Mouse (Mus musculus): ENCODE measurements around the gene Fam240a. TPM values are rescaled to one million over a fixed set of nuclear protein-coding genes. Genes with fewer than 3 reads are reported as not detected.

Fam240a gene
- polyA plus RNA-seq, 1 experiment: 0.35 TPM

DNA sequence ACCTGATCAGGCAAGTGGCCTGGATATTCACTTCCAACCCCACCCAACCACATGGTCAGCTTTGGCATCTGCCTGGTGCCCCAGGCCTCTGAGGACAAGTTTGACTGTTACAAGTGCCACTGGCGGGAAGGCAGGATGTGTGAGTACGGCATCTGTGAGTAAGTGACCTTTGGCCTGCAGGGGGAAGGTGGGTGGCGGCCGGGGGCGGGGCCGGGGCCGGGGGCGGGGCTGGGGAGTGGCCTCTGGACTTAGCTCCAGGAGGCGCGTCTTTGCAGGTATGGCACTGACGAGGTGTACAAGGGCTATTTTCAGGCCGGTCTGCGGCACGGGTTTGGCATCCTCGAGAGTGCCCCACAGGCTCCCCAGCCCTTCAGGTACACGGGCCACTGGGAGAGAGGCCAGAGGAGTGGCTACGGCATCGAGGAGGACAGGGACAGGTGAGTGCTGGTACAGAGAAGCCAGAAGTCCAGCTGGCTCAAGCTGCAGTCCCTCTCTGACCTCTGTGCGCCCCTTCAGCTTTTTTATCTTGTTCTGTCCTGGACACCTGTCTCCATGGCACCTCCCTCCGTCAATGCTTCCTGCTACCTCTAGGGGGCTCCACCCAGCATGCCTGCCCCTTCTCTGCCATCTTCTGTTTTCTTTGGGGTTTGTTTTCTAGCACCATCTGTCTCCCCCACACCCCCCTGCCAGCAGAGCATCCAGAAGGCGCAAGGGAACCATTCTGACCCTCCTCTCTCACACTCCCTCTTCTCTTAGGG, 26.5 kb downstream of the Fam240a start:
- H3K27ac ChIP-seq (ENCODE audit: insufficient read depth, low read length): no peak overlapping the region
- TF ChIP-seq CTCF (IDR thresholded peaks at IDR 0.05; ENCODE audit: extremely low read depth, insufficient read depth, insufficient read length, insufficient replicate concordance) (no peak), POLR2A (IDR thresholded peaks at IDR 0.05; ENCODE audit: low read depth, low read length) (no peak)
- no peaks in the 10 kb centered on the region for H3K36me3 ChIP-seq (ENCODE audit: control insufficient read depth, insufficient read depth, low read length)
- H3K4me3 ChIP-seq (ENCODE audit: extremely low read depth, insufficient read depth, insufficient read length): no peak overlapping the region
- DNase-seq (ENCODE audit: low read depth in 1 of 2, low spot score in 2 of 2): no peak
- H3K4me1 ChIP-seq (ENCODE audit: control insufficient read depth, insufficient read depth, insufficient read length): no peaks in the 10 kb centered on the region; the same call in 1 of the 2 replicates
- H3K27me3 ChIP-seq (ENCODE audit: control insufficient read depth, insufficient read depth, low read length): no peaks in the 10 kb centered on the region
- 68% methylated on average over 21 of the region's 21 CpGs for WGBS

DNA sequence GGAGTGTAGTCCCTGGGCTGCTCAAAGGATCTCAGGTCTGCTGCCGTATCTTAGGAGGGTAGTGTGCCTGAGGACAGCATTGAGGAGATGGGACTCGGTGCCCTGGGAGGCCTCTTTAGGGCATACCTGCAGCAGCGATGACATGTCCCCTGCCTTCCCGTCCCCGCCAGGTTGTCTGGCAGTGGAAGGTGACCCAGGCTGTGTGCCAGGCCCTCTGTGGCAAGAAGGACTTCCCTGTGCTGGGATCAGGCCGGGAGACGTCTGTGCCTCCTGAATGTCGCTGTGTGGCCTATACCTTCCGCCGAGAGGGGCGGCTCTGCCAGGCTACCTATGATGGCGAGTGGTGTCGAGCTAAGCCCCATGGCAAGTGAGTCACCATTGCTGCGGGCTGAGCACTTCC, 27.7 kb downstream of the Fam240a start:
- TF ChIP-seq POLR2A (IDR thresholded peaks at IDR 0.05; ENCODE audit: low read depth, low read length) (no peak), CTCF (IDR thresholded peaks at IDR 0.05; ENCODE audit: extremely low read depth, insufficient read depth, insufficient read length, insufficient replicate concordance) (no peak)
- Histone ChIP-seq H3K4me3 (ENCODE audit: extremely low read depth, insufficient read depth, insufficient read length) (no peak overlapping the region), H3K36me3 (ENCODE audit: control insufficient read depth, insufficient read depth, low read length) (no peaks in the 10 kb centered on the region), H3K27ac (ENCODE audit: insufficient read depth, low read length) (no peak overlapping the region), H3K27me3 (ENCODE audit: control insufficient read depth, insufficient read depth, low read length) (no peaks in the 10 kb centered on the region), H3K4me1 (ENCODE audit: control insufficient read depth, insufficient read depth, insufficient read length) (no peaks in the 10 kb centered on the region; the same call in 1 of the 2 replicates)
- DNase-seq (ENCODE audit: low read depth in 1 of 2, low spot score in 2 of 2): no peak
- 94% methylated on average over 14 of the region's 14 CpGs for WGBS

DNA sequence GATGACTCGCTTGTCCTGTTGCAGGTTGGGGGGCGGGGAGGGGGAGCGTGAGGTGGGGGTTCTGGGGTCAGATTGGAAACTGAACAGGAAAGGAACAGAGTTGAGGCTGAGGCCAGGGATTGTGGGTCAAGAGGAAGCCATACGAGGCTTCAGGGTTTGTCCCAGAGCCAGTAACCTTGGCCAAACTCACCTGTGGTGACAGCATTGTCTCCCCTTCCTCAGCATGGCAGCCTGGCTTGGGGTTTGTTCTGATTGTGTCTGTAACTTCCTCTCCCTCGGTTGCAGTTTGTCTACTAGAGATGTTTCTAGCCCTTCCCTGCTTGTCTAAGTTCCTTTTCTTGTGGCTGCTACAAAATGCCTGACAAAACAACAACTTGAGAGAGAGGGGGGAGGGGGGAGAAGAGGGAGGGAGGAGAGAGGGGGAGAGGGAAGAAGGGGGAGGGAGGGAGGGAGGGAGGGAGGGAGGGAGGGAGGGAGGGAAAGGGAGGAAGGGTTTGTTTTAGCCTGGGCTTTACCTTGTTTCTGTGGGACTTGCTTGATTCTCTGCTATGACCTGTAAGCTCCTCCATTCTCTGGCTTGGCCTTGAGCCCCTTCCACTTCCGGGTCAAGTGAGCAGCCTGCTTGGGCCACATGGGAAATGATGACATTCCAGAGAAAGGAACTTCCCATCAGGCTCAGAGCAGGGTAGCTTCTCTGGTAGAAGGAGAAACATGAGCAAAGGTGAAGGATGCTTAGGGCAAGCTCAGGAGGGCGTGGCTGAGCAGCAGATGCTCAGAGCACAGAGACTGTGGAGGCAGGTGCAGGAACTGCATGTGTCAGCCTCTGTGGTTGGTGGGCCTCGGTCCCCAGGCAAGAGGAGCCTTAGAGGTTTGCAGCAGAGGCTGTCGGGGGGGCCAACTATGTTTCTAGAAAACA, 29.0 kb downstream of the Fam240a start:
- H3K36me3 ChIP-seq (ENCODE audit: control insufficient read depth, insufficient read depth, low read length): no peaks in the 10 kb centered on the region
- WGBS: 48% methylated on average over 9 of the region's 9 CpGs
- H3K4me3 ChIP-seq (ENCODE audit: extremely low read depth, insufficient read depth, insufficient read length): no peak overlapping the region
- TF ChIP-seq CTCF (IDR thresholded peaks at IDR 0.05; ENCODE audit: extremely low read depth, insufficient read depth, insufficient read length, insufficient replicate concordance): no peak
- TF ChIP-seq POLR2A (IDR thresholded peaks at IDR 0.05; ENCODE audit: low read depth, low read length): no peak
- H3K4me1 ChIP-seq (ENCODE audit: control insufficient read depth, insufficient read depth, insufficient read length): no peaks in the 10 kb centered on the region; the same call in 1 of the 2 replicates
- DNase-seq (ENCODE audit: low read depth in 1 of 2, low spot score in 2 of 2): no peak
- peak overlapping the region; percentile 27 for H3K27ac ChIP-seq (ENCODE audit: insufficient read depth, low read length)
- no peaks in the 10 kb centered on the region for H3K27me3 ChIP-seq (ENCODE audit: control insufficient read depth, insufficient read depth, low read length)

DNA sequence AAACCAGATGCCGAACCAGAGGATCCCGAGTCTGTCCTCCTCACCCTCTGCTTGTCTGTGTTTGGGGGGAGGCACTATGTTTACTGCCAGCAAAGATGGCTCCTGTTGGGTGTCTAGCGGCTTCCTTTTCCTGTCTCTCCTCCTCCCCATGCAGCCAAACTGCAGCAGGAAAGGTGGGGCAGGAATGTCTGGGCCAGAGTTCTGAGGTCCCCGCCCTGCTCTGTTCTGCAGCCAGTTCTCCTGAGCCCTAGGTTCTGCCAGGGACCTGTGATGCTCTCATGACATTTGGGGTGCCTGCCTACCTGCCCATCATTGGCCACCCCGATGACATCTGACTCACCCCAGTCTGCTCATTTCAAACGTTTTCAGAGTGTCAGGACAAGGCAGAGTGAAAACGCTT, 34.7 kb downstream of the Fam240a start:
- Histone ChIP-seq H3K4me1 (ENCODE audit: control insufficient read depth, insufficient read depth, insufficient read length) (no peaks in the 10 kb centered on the region; the same call in 1 of the 2 replicates), H3K27ac (ENCODE audit: insufficient read depth, low read length) (peak overlapping the region; percentile 86)

DNA sequence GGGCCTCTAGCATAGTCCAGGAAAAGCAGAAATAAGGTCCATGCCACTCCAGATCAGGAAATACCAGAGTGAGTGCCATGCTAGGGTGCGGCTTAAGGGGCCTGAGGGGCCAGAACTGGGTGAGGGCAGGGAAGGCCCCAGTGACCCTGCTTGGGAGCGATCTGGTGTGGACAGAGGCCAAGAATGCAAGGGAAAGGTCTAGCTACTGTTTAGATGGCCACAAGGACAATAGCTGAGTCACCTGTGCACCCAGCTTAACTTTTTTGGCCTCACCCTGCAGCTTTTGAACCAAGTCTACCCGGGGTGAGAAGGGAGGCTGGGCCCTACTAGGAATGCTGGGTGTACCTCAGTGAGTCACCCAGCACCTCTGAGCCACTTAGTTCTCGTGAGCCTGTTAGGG, 35.9 kb downstream of the Fam240a start:
- no peaks in the 10 kb centered on the region for H3K36me3 ChIP-seq (ENCODE audit: control insufficient read depth, insufficient read depth, low read length)
- H3K4me3 ChIP-seq (ENCODE audit: extremely low read depth, insufficient read depth, insufficient read length): peak overlapping the region; percentile 72
- H3K27ac ChIP-seq (ENCODE audit: insufficient read depth, low read length): peak overlapping the region; percentile 86
- no peaks in the 10 kb centered on the region; the same call in 1 of the 2 replicates for H3K27me3 ChIP-seq (ENCODE audit: control insufficient read depth, insufficient read depth, low read length)
- no peak for DNase-seq (ENCODE audit: low read depth in 1 of 2, low spot score in 2 of 2)
- WGBS: 64% methylated on average over 4 of the region's 4 CpGs
- TF ChIP-seq CTCF (IDR thresholded peaks at IDR 0.05; ENCODE audit: extremely low read depth, insufficient read depth, insufficient read length, insufficient replicate concordance): no peak
- TF ChIP-seq POLR2A (IDR thresholded peaks at IDR 0.05; ENCODE audit: low read depth, low read length): no peak
- H3K4me1 ChIP-seq (ENCODE audit: control insufficient read depth, insufficient read depth, insufficient read length): no peaks in the 10 kb centered on the region; the same call in 1 of the 2 replicates

More for the DNA sequence above, 34.7 kb downstream of the Fam240a start:
- 67% methylated on average over 7 of the region's 7 CpGs for WGBS
- H3K4me3 ChIP-seq (ENCODE audit: extremely low read depth, insufficient read depth, insufficient read length): peak overlapping the region; percentile 72; the same call in 1 of the 2 replicates
- TF ChIP-seq CTCF (IDR thresholded peaks at IDR 0.05; ENCODE audit: extremely low read depth, insufficient read depth, insufficient read length, insufficient replicate concordance): no peak
- TF ChIP-seq POLR2A (IDR thresholded peaks at IDR 0.05; ENCODE audit: low read depth, low read length): no peak
- H3K27me3 ChIP-seq (ENCODE audit: control insufficient read depth, insufficient read depth, low read length): no peaks in the 10 kb centered on the region; the same call in 1 of the 2 replicates
- no peak for DNase-seq (ENCODE audit: low read depth in 1 of 2, low spot score in 2 of 2)
- H3K36me3 ChIP-seq (ENCODE audit: control insufficient read depth, insufficient read depth, low read length): no peaks in the 10 kb centered on the region

DNA sequence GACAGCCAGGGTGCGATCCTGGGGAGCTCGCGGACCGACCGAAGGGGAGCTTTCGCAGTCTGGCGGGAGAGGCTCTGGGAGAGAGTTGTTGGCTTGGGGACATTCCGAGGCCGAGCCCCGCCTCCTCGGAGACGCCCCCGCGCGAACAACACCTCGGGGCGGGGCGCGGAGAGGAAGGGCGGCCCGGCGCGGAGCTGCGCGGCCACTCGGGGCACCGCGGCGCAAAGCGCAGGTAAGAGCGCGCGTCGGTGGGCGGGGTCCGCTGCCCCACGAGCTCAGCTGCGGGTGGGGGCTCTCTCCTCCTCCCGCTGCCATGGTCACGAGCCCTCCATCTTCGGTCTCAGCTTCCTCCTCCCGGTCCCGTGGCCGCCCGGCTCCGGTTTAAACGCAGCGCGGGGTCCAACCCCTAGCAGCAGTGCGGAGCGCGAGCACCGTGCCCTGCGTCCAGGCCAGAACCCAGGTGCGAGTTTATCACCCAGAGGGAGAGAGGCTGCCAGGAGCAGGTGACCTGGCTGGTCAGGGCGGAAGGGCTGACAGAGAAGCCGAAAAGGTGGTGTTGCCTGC, 36.6 kb downstream of the Fam240a start, which contains the start of gene Tmie:
Gene Tmie, minus strand, starts transcription at position 116 of the 564 bp plus-strand sequence.
- DNase-seq (ENCODE audit: low read depth in 1 of 2, low spot score in 2 of 2): peak in 1 of 2 experiments; percentile 46
- peak; percentile 15 for TF ChIP-seq POLR2A (IDR thresholded peaks at IDR 0.05; ENCODE audit: low read depth, low read length)
- TF ChIP-seq CTCF (IDR thresholded peaks at IDR 0.05; ENCODE audit: extremely low read depth, insufficient read depth, insufficient read length, insufficient replicate concordance): no peak

More for the DNA sequence above, 36.6 kb downstream of the Fam240a start, which contains the start of gene Tmie:
- WGBS: 1% methylated on average over 44 of the region's 57 CpGs
- peak within 1 kb of the TSS; percentile 86 for H3K27ac ChIP-seq (ENCODE audit: insufficient read depth, low read length)
- peak within 1 kb of the TSS; percentile 72 for H3K4me3 ChIP-seq (ENCODE audit: extremely low read depth, insufficient read depth, insufficient read length)
- H3K36me3 ChIP-seq (ENCODE audit: control insufficient read depth, insufficient read depth, low read length): no peaks in the 10 kb centered on the region
- no peaks in the 10 kb centered on the region; the same call in 1 of the 2 replicates for H3K4me1 ChIP-seq (ENCODE audit: control insufficient read depth, insufficient read depth, insufficient read length)
- H3K27me3 ChIP-seq (ENCODE audit: control insufficient read depth, insufficient read depth, low read length): no peaks in the 10 kb centered on the region; the same call in 1 of the 2 replicates

Data from spleen, adult 2 months (tissue).